Mouse (Mus musculus) MEL (cell line): ENCODE measurements around the gene Tmub2.

Source experiments
- CHD2 ChIP-seq: IDR thresholded peaks from 2 replicates; pipeline ENCODE4 v1.6.1; 2011; ENCODE audit warnings: low read length, improper control_type of control experiment
- CTCF ChIP-seq, 3 experiments: IDR thresholded peaks in 2 of 3; conservative IDR thresholded peaks in 1 of 3; 2 replicates each; pipeline ENCODE4 v1.5.1; 2011 to 2012; ENCODE audit warnings: low read length in 3 of 3, low read depth in 2 of 3, mild to moderate bottlenecking in 2 of 3, improper control_type of control experiment in 1 of 3, inconsistent platforms in 1 of 3, mixed read lengths in 1 of 3, moderate library complexity in 1 of 3; ENCODE audit not compliant: control insufficient read depth in 1 of 3, insufficient read depth in 1 of 3, poor library complexity in 1 of 3, severe bottlenecking in 1 of 3
- EP300 ChIP-seq, 2 experiments: IDR thresholded peaks; 2 replicates each; pipeline ENCODE4 v1.6.1; 2011; ENCODE audit warnings: improper control_type of control experiment in 2 of 2, low read length in 2 of 2, low read depth in 1 of 2, mild to moderate bottlenecking in 1 of 2
- GATA1 ChIP-seq: IDR thresholded peaks from 2 replicates; pipeline ENCODE4 v1.6.1; 2011; ENCODE audit warnings: low read depth, low read length, improper control_type of control experiment
- JUND ChIP-seq: IDR thresholded peaks from 2 replicates; pipeline ENCODE4 v1.6.1; 2011; ENCODE audit warnings: low read depth, mild to moderate bottlenecking, improper control_type of control experiment, low read length
- MAX ChIP-seq: IDR thresholded peaks from 2 replicates; pipeline ENCODE4 v1.6.1; 2011; ENCODE audit warnings: low read length, improper control_type of control experiment
- MEF2A ChIP-seq: IDR thresholded peaks from 2 replicates; pipeline ENCODE4 v1.6.1; 2014; ENCODE audit warnings: low read depth, mild to moderate bottlenecking, inconsistent platforms, low read length, improper control_type of control experiment; ENCODE audit not compliant: poor library complexity, insufficient replicate concordance, severe bottlenecking; ENCODE audit errors: extremely low read depth
- NRF1 ChIP-seq: IDR thresholded peaks from 2 replicates; pipeline ENCODE4 v1.6.1; 2014; ENCODE audit warnings: low read depth, mild to moderate bottlenecking, inconsistent platforms, low read length, improper control_type of control experiment, moderate library complexity; ENCODE audit not compliant: poor library complexity, insufficient read depth, severe bottlenecking
- SIN3A ChIP-seq: IDR thresholded peaks from 2 replicates; pipeline ENCODE4 v1.6.1; 2012; ENCODE audit warnings: low read length, improper control_type of control experiment, inconsistent platforms
- ZKSCAN1 ChIP-seq: IDR thresholded peaks from 2 replicates; pipeline ENCODE4 v1.6.1; 2012; ENCODE audit warnings: low read depth, mild to moderate bottlenecking, inconsistent platforms, low read length, improper control_type of control experiment, moderate library complexity

DNA sequence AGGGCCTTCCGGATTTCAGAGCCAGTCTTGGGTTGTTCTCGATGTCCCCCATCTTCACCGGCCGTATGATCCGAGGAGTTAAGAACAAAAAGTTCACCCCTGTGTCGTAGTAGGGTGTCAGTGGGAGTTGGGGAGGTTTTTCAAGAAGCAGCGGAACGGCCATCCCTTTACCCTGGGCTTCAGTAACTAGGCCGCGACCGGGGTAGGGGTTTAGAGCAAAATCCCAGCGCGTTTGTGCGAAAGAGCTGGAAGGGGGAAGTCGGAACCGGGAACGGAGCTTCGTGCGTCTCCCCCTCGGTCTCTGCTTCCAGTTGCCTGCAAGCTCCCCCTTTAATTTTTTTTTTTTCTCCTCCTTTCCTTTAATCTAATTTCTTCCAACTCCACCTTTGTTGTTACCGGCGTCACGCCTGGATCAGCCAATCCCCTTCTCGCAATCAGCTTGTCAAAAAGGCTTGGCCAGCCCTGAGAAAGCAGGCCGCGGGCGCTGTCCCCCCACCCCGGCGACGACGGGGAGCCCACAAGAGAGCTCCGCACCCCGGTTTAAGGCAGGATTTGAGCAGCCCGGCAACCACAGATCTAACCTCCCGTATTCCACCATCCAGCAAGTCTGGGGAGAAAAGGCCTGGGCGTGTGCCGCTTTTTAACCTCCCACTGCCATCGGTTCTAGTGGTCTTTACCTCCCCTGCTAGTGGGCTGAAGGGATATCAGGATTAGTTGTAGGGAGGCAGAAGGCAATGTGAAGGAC, 35.4 kb downstream of the Tmub2 start:
- no peak for TF ChIP-seq MEF2A
- 0 out of 2 replicates have a peak, but pooled peaks have one; percentile 30 for TF ChIP-seq ZKSCAN1
- TF ChIP-seq JUND, result no peak
- TF ChIP-seq CTCF (IDR thresholded peaks at IDR 0.05 in 2 of 3, conservative IDR thresholded peaks at IDR 0.05 in 1 of 3; ENCODE audit: control insufficient read depth in 1 of 3, insufficient read depth in 1 of 3, low read depth in 2 of 3, low read length in 3 of 3, poor library complexity in 1 of 3, severe bottlenecking in 1 of 3), result no peak
- 0 out of 2 replicates have a peak, but pooled peaks have one; percentile 2 for TF ChIP-seq CHD2
- no peak for TF ChIP-seq GATA1
- peak in 1 of 2 experiments; percentile 19; a peak in 1 of 4 replicates for TF ChIP-seq EP300 (IDR thresholded peaks at IDR 0.05; ENCODE audit: low read depth in 1 of 2, low read length in 2 of 2)
- TF ChIP-seq SIN3A, result peak; percentile 71
- TF ChIP-seq NRF1, result no peak
- peak; percentile 23 for TF ChIP-seq MAX
